Mouse (Mus musculus): Measurements from ENCODE around the gene Cacnb1.

DNA sequence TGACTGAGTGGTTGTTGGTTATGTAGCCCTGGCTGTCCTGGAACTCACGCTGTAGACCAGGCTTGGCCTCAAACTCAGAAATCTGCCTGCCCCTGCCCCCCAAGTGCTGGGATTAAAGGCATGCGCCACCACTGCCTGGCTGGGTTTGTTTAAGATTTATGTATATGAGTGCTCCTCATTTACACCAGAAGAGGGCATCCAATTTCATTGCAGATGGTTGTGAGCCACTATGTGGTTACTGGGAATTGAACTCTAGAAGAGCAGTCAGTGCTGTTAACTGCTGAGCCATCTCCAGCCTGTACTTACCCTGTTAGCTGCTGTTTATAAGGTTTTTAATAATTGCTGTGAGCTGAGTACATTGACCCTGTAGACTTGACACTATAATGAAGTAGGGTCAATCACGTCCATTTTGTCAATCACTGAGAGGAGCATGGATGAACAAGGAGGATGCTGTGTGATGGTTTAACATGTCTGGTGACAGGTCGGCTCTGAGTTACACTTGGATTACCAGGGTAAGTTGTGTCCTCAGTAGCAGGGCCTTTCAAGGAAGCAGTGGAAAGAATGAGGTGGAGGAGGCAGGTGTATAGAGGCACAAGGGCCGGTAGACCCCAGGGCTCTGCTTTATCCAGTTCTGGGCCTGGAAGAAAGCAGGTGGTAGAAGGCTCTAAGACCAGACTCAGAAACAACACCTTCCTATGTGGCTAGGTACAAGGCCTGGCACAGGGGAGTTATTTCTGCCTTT is 8.0 kb upstream of the Cacnb1 start:
- no peak for TF ChIP-seq MAFK (IDR thresholded peaks at IDR 0.05; ENCODE audit: insufficient read depth, low read depth, low read length)
- no peak for TF ChIP-seq HCFC1 (IDR thresholded peaks at IDR 0.05; ENCODE audit: borderline replicate concordance, insufficient read depth, low read length)
- peak; percentile 7; the same call in 1 of the 2 replicates for TF ChIP-seq CHD2 (IDR thresholded peaks at IDR 0.05; ENCODE audit: low read depth, low read length)
- TF ChIP-seq ZC3H11A (IDR thresholded peaks at IDR 0.05; ENCODE audit: borderline replicate concordance, low read depth, low read length), result no peak
- no peak for TF ChIP-seq ZNF384 (IDR thresholded peaks at IDR 0.05; ENCODE audit: low read depth, low read length)

Data from ES-E14 (cell line).